Mouse (Mus musculus) layer of hippocampus, adult 11-12 months (tissue): ENCODE results near the gene B4galnt4.
A peak's percentile ranks its signal among the peaks of the same experiment; 100 is the strongest.
"Not testable (repeated sequence)": the region's sequence is repeated elsewhere in the genome, so short reads cannot be mapped to it uniquely, and the experiment has no call there.

Experiments used
- DNase-seq: peaks from one replicate; pipeline ENCODE4 v3.0.0; 2022; ENCODE audit warnings: low spot score

The B4galnt4 gene

DNA sequence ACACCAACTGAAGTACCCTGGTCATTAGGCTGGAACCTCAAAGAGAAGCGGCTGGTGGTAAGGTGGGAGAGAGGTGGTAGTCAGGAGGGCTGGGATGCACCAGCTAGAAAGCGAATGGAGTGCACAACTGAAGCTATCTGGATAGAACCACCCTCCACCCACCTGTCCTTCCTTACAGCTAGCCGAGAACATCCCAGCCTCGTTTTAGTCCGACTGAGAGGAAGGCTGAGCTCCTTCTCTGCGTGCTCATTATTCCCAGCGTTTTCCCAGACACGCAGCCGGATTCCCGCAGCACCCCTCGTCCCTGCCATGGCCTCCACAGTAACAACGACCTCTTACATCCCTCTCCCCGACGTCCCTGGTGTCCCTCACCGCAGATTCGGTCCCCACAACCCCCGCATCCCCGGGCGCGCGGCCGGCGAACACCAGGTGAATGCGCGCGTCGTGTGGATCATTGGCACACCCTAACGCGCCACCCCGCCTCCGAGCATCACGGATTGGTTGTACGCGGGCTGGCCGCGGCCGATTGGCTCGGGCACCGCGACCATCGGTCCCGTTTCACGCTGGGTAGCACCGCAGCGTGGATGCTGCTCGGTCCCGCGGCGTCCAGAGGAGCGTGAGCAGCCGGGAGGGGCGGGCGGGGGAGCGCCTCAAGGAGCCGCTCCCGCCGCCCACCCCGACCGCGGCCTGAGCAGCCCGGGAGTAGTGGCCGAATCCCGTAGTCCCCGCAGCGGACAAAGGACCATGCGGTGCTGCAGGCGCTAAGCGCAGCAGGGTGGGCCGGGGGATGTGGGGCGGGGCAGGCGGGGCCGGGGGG lies at the start of gene B4galnt4:
TSS of gene B4galnt4 (plus strand) at position 679 of the 817 bp plus-strand sequence.
- peak; percentile 91 for DNase-seq

DNA sequence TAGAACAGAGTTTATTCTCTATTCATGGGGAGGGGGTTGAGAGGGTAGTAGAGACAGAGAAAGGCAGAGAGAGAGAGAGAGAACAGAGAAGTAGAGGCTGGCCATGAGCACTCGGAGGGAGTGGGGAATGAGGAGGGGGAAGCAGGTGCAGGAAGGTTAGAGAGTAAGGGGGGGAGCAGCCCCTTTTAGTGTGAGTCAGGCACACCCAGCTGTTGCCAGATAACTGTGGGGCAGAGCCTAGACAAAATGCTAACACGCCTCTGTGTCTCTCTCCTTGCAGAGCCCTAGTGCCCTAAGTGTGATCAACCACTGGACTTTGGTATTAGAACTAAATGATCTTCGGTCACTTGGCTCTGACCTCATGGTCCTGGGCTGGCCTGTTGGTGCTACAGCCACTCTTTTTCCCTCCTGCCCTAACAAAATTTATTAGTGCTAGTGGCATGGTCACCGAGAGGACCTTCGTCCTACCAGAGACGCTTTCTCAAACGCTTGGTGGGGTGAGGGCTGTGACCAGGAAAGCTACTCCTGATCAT lies 49.6 kb upstream of the B4galnt4 start:
- DNase-seq: no peak

DNA sequence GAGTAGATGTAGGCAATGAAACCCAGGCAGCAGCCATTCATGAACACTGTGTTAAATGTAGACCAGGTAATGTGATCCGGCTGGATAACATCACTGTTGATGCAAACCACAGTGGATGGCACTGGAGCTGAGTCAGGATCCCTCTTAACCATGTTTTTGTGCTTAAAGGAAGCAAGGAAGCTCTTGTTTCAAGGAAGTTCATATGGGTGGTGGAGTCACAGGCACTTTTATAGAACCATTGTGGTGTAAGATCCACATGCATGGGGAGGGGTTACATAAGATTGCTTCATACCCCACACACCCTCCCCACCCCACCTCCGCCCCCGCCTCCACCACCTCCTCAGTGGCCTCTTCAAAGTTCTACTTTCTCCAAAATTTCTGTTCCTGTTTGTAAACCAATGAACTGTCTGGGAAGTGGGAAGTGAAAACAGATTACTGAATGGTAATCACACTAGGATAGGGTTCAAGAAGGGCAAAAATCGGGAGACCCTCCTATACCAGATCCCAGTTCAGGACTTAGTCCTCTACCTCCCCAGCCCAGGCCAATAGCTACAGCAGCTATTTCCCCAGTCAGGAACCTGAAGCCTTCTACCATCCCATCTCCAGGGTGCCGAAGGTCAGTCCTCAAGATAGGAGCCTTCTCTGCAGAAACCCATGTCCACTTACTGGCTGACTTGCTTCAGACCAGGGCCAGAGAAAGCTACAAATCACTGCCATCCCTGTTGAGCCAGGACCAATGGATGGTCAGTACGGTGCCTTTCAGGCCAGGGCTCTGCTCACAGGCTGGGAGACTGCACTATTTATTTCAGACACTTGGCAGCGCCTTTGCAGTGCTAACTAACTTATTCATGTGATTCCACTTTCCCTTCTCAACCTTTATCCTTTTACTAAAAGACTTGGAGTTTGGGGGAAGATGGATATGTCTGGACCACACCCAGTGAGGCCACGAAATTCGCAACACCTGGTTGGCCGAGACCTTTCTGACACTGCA lies 43.9 kb upstream of the B4galnt4 start:
- no peak for DNase-seq

DNA sequence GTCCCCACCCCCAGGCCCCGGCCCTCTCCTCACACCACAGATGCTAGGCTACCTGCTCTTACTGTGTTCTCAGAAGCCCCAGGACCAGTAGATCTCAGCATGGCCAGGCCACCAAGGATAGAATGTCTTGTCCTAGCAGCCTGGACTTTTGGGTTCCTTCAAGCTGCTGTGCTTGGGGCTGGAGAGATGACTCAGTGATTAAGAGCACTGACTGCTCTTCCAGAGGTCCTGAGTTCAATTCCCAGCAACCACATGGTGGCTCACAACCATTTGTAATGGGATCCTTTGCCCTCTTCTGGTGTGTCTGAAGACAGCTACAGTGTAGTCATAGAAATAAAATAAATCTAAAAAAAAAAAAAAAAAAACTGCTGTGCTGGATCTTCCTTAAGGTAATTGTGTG lies 43.1 kb upstream of the B4galnt4 start, which contains the start of gene Ifitm6:
TSS of gene Ifitm6 (minus strand) at position 101 of the 400 bp plus-strand sequence.
- not testable (repeated sequence) for DNase-seq

DNA sequence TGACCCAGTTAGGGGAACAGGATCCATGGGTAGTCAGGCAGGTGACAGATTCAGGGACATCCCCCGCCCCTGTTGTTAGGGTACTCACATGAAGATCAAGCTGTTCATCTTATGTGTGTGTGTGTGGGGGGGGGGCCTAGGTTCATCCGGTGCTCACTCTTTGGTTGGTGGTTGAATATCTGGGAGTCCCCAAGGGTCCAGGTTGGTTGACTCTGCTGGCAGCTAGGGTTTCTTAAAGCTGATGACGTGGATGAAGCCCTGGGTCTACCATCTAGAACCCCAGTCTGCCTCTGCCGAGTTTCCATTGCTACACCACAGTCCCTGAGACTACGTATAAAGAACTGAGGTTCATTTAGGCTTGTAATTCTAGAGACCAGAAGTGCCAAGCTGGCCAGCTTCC lies 41.9 kb upstream of the B4galnt4 start:
- DNase-seq: no peak

DNA sequence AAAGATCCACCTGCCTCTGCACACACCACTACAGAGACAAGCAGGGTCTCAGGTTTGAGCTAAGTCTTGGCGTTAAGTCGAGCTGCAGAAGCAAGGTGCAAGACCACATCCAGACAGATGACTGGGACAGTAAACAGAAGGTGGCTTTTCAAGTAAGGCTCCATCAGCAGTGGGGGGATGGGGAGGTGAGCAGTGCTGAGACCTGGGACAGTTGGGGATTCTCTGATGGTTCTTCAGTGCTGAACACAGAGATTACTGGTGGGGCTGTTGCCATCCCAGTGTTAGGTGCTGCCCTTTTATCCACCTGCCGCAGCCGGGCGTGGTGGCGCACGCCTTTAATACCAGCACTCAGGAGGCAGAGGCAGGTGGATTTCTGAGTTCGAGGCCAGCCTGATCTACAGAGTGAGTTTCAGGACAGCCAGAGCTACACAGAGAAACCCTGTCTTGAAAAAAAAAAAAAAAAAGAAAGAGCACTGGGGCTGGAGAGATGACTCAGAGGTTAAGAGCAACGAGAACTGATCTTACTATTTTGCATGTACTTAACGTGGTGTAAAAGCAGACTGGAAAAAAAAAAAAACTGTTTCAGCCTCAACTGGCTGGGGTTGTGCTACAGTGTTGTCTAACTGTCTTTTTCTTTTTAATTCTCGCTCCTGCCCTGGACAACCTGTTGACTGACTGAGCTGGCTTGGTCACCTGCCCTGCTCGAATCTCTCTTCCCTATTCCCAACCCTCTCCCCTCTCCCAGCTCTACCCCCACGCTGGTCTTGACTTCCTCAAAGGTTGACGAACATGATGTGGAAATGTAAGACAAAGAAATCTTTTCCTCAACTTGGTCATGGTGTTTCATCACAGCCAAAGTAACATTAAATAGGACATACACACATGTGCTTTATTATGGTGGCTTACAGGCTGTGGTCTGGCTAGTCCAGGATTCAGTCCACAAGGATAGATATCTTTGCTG lies 39.1 kb upstream of the B4galnt4 start:
- no peak for DNase-seq

DNA sequence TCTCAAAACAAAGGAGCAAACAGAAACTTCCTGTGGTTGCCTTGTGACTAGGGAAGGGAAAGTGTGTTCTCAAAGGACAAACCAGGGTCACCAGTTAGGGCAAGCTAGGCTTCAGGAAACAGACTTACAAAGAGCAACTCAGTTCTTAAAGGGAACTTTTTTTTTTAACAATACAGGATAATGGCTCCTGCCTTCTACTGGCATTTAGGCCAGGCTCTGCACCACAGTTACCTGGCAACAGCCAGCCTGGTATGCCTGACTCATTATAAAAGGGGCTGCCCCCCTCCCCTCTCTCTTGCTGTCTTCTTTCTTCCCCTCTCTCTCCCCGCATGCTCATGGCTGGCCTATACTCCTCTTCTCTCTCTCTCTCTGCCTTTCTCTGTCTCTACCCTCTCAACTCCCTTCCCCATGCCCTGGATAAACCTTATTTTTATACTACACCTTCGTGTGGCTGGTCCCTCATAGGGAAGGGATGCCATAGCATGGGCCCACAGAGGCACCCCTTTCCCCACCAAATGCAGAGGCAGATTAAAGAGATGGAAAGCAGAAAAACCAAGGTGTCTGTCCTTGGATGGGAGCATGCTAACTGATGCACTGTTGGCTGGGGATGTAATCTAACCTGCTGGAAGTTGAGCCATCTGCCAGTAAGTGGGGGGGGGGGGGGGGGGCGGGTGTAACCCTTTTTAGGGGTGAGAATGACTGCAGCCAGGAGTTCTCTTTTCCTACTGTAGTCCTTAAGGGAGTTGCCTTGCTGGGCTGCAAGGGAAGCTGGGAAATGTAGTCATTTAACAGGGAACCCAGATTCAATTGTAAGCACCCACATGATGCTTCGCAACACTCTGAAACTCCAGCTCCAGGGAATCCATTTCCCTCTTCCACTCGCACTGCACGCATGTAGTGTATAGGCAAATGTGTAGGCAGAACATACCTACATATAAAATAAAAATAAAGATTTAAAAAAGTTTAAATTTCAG lies 35.8 kb upstream of the B4galnt4 start:
- no peak for DNase-seq

DNA sequence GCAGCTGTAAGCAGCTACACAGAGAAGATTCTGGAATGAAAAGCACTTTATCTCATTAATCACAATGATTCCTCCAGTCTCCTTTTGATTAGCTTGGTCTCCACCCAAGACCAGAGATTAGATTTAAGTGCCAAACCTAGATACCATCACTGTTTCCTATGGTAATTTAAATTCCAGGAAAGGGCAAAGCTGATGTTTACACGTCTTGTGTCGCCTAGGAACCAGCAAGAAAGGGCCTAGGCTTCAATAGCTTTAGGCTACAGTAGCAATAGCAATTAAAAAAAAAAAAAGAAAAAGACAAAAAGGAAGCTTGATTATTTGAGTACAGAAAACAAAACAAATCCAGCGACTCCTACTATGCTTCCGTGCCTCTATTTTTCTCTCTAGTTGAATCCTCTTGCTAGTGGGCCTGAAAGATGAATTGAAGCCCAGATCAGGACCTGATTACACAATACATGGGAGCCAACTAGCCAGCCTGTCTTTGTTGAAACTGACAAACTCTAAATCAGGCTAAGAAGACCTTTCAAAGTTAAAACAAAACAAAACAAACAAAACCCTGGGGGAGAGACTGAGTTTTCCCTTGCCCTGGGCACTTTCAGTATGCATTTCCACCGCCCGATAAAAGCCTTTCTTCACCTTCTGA lies 34.7 kb upstream of the B4galnt4 start:
- no peak for DNase-seq

DNA sequence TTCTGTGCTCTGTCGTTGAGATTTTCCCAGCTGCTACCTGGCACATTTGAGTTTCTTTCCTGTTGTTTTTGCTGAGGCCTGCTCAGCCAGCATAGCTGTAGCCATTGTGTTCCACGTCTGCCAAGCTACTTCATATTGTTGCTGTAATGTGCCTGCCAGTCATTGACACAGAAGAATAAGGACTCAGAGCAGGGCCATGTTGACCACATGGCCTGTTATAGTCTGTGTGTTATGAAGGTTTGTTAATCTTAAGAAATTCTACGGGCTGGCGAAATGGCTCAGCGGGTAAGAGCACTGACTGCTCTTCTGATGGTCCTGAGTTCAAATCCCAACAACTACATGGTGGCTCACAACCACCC lies 34.2 kb upstream of the B4galnt4 start:
- DNase-seq: no peak

DNA sequence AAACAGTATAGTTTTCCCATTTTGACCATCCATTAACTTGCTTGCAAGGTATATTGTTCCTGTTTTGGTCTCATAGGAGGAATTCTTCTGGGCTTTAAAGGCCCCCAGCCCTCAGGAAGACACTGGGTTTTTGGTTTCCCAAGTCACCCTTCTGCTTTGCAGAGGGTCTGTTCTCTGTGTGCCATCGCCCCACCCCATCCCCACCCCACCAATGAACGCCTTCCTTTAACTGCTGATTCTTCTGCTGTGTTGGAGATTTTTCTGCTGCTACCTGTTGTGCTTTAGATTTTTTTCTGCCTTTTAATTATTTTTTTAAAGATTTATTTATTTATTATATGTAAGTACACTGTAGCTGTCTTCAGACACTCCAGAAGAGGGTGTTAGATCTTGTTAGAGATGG lies 32.1 kb upstream of the B4galnt4 start, which contains the start of gene Gm17387:
TSS of gene Gm17387 (plus strand) at position 301 of the 400 bp plus-strand sequence.
- no peak for DNase-seq

DNA sequence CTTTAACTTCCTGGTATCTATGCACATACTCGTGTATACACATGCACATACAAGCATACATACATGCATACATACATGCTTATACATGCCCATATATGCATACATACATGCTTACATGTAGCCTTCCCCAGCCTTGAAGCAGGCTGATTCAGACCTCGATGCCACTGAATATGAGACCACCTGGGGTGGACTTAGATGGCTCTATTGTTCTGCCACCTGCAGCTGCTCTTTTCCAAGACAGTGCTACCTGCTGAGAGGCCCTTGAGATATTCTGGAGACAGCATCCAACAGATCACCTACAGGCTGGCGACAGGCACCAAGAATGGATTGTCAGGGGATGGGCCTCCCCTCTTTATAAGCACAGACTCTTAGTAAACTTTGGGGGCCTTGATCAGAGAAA lies 30.5 kb upstream of the B4galnt4 start:
- no peak for DNase-seq

DNA sequence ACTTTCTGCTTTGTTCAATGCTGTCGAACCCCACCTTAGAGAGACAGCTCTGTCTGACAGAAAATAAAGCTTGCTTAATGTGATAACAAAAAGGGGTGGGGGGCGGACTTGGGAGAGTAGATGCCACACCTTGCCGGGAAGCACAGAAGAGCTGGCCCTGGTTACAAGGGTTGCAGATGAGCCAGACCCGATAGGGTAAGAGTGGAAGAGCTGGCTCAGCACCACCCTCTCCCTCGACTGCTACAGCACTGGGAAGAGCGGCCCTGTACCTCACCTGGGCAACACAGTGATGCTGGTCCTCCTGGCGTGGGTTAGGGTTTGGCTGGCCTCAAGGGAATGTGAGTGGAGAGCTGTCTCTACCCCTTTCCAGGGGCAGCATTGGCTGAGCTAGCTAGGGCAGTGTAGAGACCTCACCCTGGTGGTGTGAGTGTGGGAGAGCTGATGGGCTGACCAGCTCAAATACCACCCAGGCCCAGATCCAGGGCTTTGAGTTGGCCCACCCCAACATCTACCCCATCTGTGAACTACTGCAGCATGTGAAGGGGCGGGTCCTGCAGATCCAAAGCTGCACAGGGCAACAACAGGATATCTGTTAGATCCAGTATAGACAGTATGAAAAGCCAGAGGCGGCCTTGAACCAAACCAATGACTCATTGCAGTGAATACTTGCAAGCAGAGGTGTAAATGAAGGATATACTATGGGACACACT lies 28.3 kb upstream of the B4galnt4 start:
- DNase-seq: no peak

DNA sequence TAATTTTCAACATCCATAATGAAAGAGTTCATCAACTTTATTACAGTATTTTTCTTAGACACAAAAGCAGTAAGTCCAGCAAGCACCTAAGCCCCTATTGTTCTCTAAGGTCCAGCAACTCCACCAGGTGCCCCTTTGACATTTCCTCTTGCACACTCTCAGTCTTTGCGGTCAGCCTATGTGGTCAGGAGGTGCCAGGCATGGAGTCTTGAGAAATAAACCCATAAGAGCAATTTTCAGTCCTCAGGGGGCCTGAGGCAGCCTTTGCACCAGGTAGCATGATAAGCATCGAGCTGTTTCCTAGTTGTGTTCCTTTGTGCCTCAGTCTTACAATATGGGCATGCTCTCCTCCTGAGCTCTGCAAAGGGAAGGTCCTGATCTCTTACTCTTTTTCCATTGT lies 24.3 kb upstream of the B4galnt4 start:
- not testable (repeated sequence) for DNase-seq

DNA sequence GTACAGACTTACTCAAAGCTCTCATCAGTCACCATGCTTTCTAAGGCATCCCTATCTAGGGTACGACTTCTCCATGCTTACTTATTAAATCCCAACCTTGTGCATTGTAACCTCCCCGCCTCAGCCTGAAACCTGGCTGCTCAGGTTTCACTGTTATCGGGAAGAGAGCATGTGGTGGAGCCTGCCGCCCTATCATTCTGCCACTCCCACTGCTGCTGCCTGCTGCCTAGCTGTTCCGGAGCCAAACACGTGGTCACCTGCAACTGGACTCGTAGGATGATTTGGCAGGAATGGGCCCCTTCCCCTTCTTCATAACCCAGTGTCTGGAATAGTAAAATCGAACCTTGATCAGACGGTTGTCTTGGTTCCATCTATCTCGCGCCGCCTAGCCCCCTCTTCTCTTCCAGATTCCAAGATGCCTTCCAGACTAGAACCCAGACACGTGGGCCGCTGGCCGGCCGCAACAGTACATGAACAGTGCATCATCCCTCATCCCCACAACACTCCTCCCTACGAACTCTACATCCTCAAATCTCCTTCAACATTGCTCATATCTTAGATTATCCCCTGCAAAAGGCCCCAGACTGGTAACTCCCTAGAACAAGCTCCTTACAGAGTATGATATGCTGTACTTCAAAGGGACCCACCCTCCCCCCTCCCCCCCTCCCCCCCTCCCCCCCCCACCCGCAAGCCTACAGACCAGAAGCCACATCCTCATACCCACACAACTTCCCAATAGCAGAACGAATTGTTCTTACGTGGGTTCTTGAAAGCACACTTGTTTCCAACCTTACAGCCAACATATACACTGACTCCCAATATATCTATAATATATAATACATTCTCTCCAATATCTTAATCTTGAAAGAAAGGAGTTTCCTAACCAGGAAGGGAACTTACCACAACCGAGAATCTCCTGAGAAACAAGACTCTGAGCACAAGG lies 22.5 kb upstream of the B4galnt4 start:
- no peak for DNase-seq

DNA sequence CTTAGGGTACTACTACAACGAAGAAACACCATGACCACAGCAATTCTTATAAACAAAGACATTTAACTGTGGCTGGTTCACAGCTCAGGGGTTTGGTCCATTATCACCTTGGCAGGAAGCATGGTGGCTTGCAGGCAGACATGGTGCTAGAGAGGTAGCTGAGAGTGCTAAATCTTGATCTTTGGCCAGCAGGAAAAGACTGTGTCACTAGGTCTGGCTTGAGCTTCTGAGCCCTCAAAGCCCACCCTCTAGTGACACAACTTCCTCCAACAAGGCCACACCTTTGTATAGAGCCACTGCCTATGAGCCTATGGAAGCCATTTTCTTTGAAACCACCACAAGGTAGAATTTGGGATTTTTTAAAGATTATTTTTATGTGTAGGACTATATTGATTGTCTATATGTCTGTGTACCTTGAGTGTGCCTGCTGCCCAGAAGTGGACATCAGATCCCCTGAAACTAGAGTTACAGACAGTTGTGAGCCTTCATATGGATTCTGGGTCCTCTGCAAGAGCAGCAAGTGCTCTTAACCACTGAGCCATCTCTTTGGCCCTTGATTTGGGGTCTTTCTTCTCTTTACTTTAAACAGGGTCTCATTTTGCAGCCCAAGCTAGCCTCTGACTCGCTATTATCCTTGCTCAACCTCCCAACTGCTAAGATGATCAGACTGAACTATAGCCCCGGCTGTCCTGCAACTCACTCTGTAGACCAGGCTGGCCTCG lies 21.4 kb upstream of the B4galnt4 start:
- DNase-seq: no peak

DNA sequence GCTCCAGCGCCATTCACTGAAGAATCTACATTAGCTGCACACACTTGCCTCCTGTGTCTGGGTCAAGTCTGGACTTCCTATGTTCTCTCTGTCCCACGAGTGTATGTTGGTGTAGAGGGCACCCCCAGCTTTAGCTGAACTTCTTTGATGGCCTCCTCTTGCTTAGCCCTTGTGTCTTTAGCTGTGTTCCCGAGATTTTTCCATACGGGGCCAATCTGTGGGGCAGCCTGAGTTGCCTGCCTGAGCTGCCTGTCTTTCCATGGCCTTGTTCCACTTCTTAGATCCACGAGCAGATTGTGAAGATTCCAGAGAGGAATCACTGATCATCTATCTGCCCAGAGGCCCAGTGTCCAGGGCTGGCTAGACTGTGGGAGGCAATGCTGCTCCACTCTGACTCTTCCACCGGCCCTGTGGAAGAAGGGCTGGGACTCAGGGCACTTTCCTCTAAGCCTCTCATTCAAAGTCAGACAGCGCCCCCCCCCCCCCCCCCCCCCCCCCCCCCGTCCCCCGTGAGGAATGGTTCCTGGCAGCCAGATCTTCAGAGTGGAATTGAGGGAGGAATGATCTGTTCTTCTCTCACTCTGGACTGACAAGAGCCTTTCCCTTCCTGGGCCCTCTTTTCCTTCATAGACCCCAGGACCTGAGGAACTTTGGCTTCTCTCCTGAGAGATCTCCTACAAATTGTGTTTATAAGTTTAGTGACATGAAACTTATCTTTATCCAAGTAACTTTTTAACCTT lies 19.9 kb upstream of the B4galnt4 start:
- DNase-seq: no peak
